Mouse (Mus musculus) MEL (cell line): ENCODE results near the gene Kif19a. TPM values are rescaled to one million over a fixed set of nuclear protein-coding genes. Genes with fewer than 3 reads are reported as not detected.

Experiments
- DNase-seq: peaks from one replicate; pipeline ENCODE4 v3.0.0; 2011; ENCODE audit warnings: low read depth, low spot score
- H3K27ac ChIP-seq: 2 replicates; pipeline ENCODE4 v1.5.1; 2012; ENCODE audit warnings: low read depth, mild to moderate bottlenecking, control low read depth, low read length, moderate library complexity; ENCODE audit not compliant: control insufficient read depth
- H3K27me3 ChIP-seq, 2 experiments: fragments of 150-350 bp in 1 of 2; sonication (generic) in 1 of 2; 2 replicates each; pipeline ENCODE4 v1.6.1; 2012; ENCODE audit warnings: low read length in 2 of 2, mild to moderate bottlenecking in 2 of 2, improper control_type of control experiment in 1 of 2, moderate library complexity in 1 of 2; ENCODE audit not compliant: insufficient read depth in 2 of 2, control insufficient read depth in 1 of 2
- H3K36me3 ChIP-seq, 2 experiments: 2 replicates each; pipeline ENCODE4 v1.6.1; 2012 to 2014; ENCODE audit warnings: low read length in 2 of 2, improper control_type of control experiment in 1 of 2, inconsistent platforms in 1 of 2, mild to moderate bottlenecking in 1 of 2; ENCODE audit not compliant: insufficient read depth in 2 of 2, control insufficient read depth in 1 of 2
- H3K4me1 ChIP-seq, 2 experiments: fragments of 150-350 bp in 1 of 2; sonication (generic) in 1 of 2; 2 replicates each; pipeline ENCODE4 v1.6.1; 2012; ENCODE audit warnings: low read length in 2 of 2, improper control_type of control experiment in 1 of 2, mild to moderate bottlenecking in 1 of 2; ENCODE audit not compliant: insufficient read depth in 2 of 2, control insufficient read depth in 1 of 2
- H3K4me3 ChIP-seq, 2 experiments: fragments of 150-350 bp in 1 of 2; sonication (generic) in 1 of 2; 2 replicates each; pipeline ENCODE4 v1.5.1; 2012; ENCODE audit warnings: low read depth in 2 of 2, low read length in 2 of 2, mild to moderate bottlenecking in 2 of 2, moderate library complexity in 2 of 2, control low read depth in 1 of 2, improper control_type of control experiment in 1 of 2; ENCODE audit not compliant: control insufficient read depth in 1 of 2, insufficient read depth in 1 of 2
- H3K79me2 ChIP-seq: 2 replicates; pipeline ENCODE4 v1.6.1; 2012; ENCODE audit warnings: mild to moderate bottlenecking, low read length, moderate library complexity; ENCODE audit not compliant: control insufficient read depth, poor library complexity, insufficient read depth
- H3K9ac ChIP-seq: 2 replicates; pipeline ENCODE4 v1.6.1; 2012; ENCODE audit warnings: low read depth, mild to moderate bottlenecking, control low read depth, low read length, moderate library complexity; ENCODE audit not compliant: control insufficient read depth, poor library complexity, severe bottlenecking
- H3K9me3 ChIP-seq: fragments of 150-350 bp; sonication (generic); replicated peaks from 2 replicates; pipeline ENCODE4 v1.6.1; 2012; ENCODE audit warnings: mild to moderate bottlenecking, low read length, improper control_type of control experiment, moderate library complexity; ENCODE audit not compliant: insufficient read depth
- CHD1 ChIP-seq: IDR thresholded peaks from 2 replicates; pipeline ENCODE4 v1.6.1; 2012; ENCODE audit warnings: low read depth, mild to moderate bottlenecking, inconsistent platforms, low read length, improper control_type of control experiment
- CHD2 ChIP-seq: IDR thresholded peaks from 2 replicates; pipeline ENCODE4 v1.6.1; 2011; ENCODE audit warnings: low read length, improper control_type of control experiment
- HCFC1 ChIP-seq: IDR thresholded peaks from 2 replicates; pipeline ENCODE4 v1.6.1; 2012; ENCODE audit warnings: low read depth, mild to moderate bottlenecking, inconsistent platforms, low read length, improper control_type of control experiment, moderate library complexity
- JUND ChIP-seq: IDR thresholded peaks from 2 replicates; pipeline ENCODE4 v1.6.1; 2011; ENCODE audit warnings: low read depth, mild to moderate bottlenecking, improper control_type of control experiment, low read length
- KAT2A ChIP-seq: conservative IDR thresholded peaks from 2 replicates; pipeline ENCODE4 v1.6.1; 2012; ENCODE audit warnings: low read depth, low read length, improper control_type of control experiment, inconsistent platforms
- MAX ChIP-seq: IDR thresholded peaks from 2 replicates; pipeline ENCODE4 v1.6.1; 2011; ENCODE audit warnings: low read length, improper control_type of control experiment
- MXI1 ChIP-seq: IDR thresholded peaks from 2 replicates; pipeline ENCODE4 v1.6.1; 2011; ENCODE audit warnings: mild to moderate bottlenecking, low read depth, low read length, improper control_type of control experiment
- MYC ChIP-seq: IDR thresholded peaks from 2 replicates; pipeline ENCODE4 v1.6.1; 2011; ENCODE audit warnings: low read depth, mild to moderate bottlenecking, low read length, improper control_type of control experiment, moderate library complexity
- NELFE ChIP-seq: IDR thresholded peaks from 2 replicates; pipeline ENCODE4 v1.6.1; 2011; ENCODE audit warnings: low read depth, low read length, improper control_type of control experiment
- NRF1 ChIP-seq: IDR thresholded peaks from 2 replicates; pipeline ENCODE4 v1.6.1; 2014; ENCODE audit warnings: low read depth, mild to moderate bottlenecking, inconsistent platforms, low read length, improper control_type of control experiment, moderate library complexity; ENCODE audit not compliant: poor library complexity, insufficient read depth, severe bottlenecking
- POLR2AphosphoS2 ChIP-seq: IDR thresholded peaks from 2 replicates; pipeline ENCODE4 v1.6.1; 2011; ENCODE audit warnings: low read length, improper control_type of control experiment
- SMC3 ChIP-seq: IDR thresholded peaks from 2 replicates; pipeline ENCODE4 v1.6.1; 2011; ENCODE audit warnings: low read depth, low read length, improper control_type of control experiment
- TBP ChIP-seq: IDR thresholded peaks from 2 replicates; pipeline ENCODE4 v1.8.0; 2011; ENCODE audit warnings: low read depth, low read length, improper control_type of control experiment
- TCF12 ChIP-seq: IDR thresholded peaks from 2 replicates; pipeline ENCODE4 v1.6.1; 2014; ENCODE audit warnings: low read depth, mild to moderate bottlenecking, inconsistent platforms, low read length, improper control_type of control experiment, moderate library complexity
- USF1 ChIP-seq: IDR thresholded peaks from 2 replicates; pipeline ENCODE4 v1.6.1; 2014; ENCODE audit warnings: low read depth, mild to moderate bottlenecking, inconsistent platforms, low read length, improper control_type of control experiment, moderate library complexity
- USF2 ChIP-seq, 2 experiments: IDR thresholded peaks; 2 replicates each; pipeline ENCODE4 v1.6.1; 2011 to 2012; ENCODE audit warnings: improper control_type of control experiment in 2 of 2, low read length in 2 of 2, borderline replicate concordance in 1 of 2, inconsistent platforms in 1 of 2, low read depth in 1 of 2, mild to moderate bottlenecking in 1 of 2; ENCODE audit not compliant: insufficient read depth in 1 of 2
- ZKSCAN1 ChIP-seq: IDR thresholded peaks from 2 replicates; pipeline ENCODE4 v1.6.1; 2012; ENCODE audit warnings: low read depth, mild to moderate bottlenecking, inconsistent platforms, low read length, improper control_type of control experiment, moderate library complexity
- ZNF384 ChIP-seq: IDR thresholded peaks from 2 replicates; pipeline ENCODE4 v1.6.1; 2012; ENCODE audit warnings: low read depth, mild to moderate bottlenecking, inconsistent platforms, low read length, improper control_type of control experiment
- polyA plus RNA-seq, 2 experiments: library from polyadenylated mRNA; stranded (reverse) in 1 of 2; unstranded in 1 of 2; fragments of >175 nt in 1 of 2; fragments of >200 nt in 1 of 2; gene quantifications; 2 replicates each; pipeline versions ENCODE4 v1.2.1 to v1.2.4; 2012; ENCODE audit warnings: low replicate concordance in 2 of 2, low read depth in 1 of 2; ENCODE audit not compliant: insufficient read length in 2 of 2, insufficient read depth in 1 of 2, missing spikeins in 1 of 2
- total RNA-seq: library from RNA; depleted of rRNA; stranded (reverse); fragments of 300-350 nt; gene quantifications from 2 replicates; pipeline ENCODE4 v1.2.3, GENCODE M21; 2012

Kif19a gene
- total and polyA plus RNA-seq, 3 experiments, result not detected

DNA sequence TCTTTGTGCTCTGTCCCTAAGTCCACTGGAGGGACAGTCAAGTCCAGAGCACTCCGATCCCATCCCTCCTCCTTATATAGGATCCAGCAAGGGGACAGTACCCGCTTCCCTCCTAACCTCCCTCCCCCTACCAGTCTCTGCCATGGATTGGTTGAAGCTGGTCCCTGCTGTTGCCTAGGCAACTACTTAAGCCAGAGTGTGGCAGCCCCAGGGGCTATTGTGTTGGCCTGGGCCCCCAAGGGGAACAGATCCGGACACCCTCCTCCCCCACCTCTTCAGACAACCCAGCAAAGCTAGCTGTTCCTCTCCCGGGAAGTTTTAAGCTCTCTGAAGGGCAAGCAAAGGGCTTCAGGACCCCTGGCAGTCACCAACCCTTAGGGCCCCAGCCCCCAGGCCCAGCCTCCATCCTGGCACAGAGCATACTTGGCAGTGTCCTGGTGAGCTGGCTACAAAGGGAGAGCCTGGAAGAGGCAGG lies 30.7 kb downstream of the Kif19a start, which contains the start of gene Btbd17:
TSS of gene Btbd17 (minus strand) at position 98 of the 475 bp plus-strand sequence.
- Histone ChIP-seq H3K27ac (no peak within 1 kb of the TSS), H3K27me3 (no peaks in the 10 kb centered on the region), H3K9me3 (no peaks in the 10 kb centered on the region), H3K9ac (no peak within 1 kb of the TSS), H3K4me3 (no peak within 1 kb of the TSS), H3K4me1 (no peaks in the 10 kb centered on the region), H3K36me3 (no peaks in the 10 kb centered on the region), H3K79me2 (no peaks in the 10 kb centered on the region)
- TF ChIP-seq KAT2A (no peak), HCFC1 (no peak), USF1 (no peak), ZNF384 (no peak), MXI1 (no peak), ZKSCAN1 (no peak), POLR2AphosphoS2 (no peak), CHD1 (no peak), NELFE (no peak), MYC (no peak), CHD2 (no peak), TBP (no peak), TCF12 (no peak)
- DNase-seq, result no peak

DNA sequence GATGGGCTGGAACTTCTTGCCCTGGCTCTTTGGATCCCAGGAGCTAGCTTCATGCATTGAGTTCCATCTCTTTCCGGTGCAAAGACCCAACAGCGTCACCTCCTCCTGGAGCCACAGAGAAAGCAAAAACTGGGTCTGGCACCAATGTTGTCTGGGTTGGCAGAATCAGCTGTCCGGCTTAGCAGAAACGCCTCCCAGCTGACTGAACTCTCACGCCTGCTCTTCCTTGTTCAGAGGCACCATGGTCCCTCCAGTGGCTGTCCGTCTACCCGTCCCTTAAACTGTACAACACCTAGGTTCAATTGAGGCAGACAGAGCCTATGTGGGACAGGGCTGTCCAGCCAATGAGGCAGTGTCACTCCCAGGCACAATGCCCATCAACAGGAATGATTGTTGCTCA lies 32.0 kb downstream of the Kif19a start:
- H3K27me3 ChIP-seq, result no peaks in the 10 kb centered on the region
- H3K9me3 ChIP-seq, result no peaks in the 10 kb centered on the region; the same call in 1 of the 2 replicates
- H3K27ac ChIP-seq, result no peak overlapping the region
- no peak overlapping the region for H3K4me3 ChIP-seq
- no peaks in the 10 kb centered on the region for H3K36me3 ChIP-seq
- no peak overlapping the region for H3K9ac ChIP-seq
- DNase-seq, result no peak
- H3K79me2 ChIP-seq, result no peaks in the 10 kb centered on the region
- H3K4me1 ChIP-seq, result no peaks in the 10 kb centered on the region
- no peak for TF ChIP-seq USF2 (IDR thresholded peaks at IDR 0.05; ENCODE audit: borderline replicate concordance in 1 of 2, insufficient read depth in 1 of 2, low read depth in 1 of 2, low read length in 2 of 2)
- no peak for TF ChIP-seq SMC3
- no peak for TF ChIP-seq JUND
- no peak for TF ChIP-seq NRF1
- no peak for TF ChIP-seq MAX
- TF ChIP-seq NELFE, result no peak
- TF ChIP-seq, all 39 proteins: peak for 0
